ENCODE assay signal across 9 mouse cellular contexts in the genomic region with DNA sequence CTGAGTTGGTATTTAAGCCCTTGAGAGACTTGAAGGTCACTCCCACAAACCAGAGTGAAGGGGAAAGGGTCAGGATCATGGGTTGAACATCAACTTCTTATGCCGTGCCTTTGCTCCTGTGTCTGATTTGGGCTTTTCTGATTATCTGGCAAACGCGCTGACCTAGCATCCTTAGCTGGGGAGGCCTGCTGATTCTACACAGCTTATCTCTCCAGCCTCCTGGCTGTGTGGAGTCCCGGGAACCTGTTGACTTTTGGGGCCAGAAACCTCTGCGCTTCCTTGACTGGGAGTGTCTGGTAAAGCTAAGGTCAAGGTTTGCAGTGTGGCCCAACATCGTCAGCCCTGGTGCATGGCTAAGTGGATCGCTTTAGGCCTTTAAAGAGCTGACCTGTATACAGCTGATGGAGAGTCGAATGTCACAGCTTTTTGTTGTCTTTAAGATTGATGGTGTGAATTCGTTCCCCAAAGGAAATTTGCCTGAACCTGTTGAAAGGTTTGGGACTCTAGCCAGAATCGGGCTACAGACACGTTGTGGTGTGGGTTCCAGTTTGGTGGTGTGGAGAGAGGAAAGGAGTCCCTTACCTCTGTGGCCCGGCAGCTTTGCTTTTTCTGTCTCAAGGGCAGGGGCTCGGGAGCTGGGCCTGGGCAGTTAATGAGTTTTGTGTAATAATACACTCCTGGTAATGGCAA. TPM values are rescaled to one million over a fixed set of nuclear protein-coding genes. Genes with fewer than 3 reads are reported as not detected.
DNase-seq lines count a peak whose midpoint lies in the region; ATAC-seq and TF ChIP-seq lines count a peak whose summit lies in the region.
"Had no signal": no experiment of that assay in that cellular context is flagged by ENCODE, and none has a peak within 500 bp of the region (broad histone marks: within the 10 kb centered on the region; RNA-seq: fewer than 3 reads in every experiment).

No protein-coding gene starts in this region.

- 33% methylated on average over 13 of the region's 13 CpGs for WGBS in heart, embryonic 14.5 days
- WGBS in liver, postnatal 0 days (ENCODE audit: insufficient replicate concordance), result 40% methylated on average over 13 of the region's 13 CpGs

- peaks cover 27 to 35% of the 10 kb centered on the region in 2 experiments for H3K4me1 ChIP-seq in heart, embryonic 14.5 days (ENCODE audit: control insufficient read depth in 2 of 2, insufficient read depth in 2 of 2, low read length in 2 of 2)
- H3K4me1 ChIP-seq in liver, postnatal 0 days (ENCODE audit: insufficient read depth), result peaks cover 23% of the 10 kb centered on the region

- ATAC-seq in heart, embryonic 14.5 days (ENCODE audit: insufficient number of reproducible peaks, insufficient read depth, low FRiP score, low read depth), result no peak
- no peak for ATAC-seq in liver, postnatal 0 days

- H3K36me3 ChIP-seq in heart, embryonic 14.5 days (ENCODE audit: control insufficient read depth, insufficient read depth, low read length), result no peaks in the 10 kb centered on the region
- no peaks in the 10 kb centered on the region; the same call in 1 of the 2 replicates for H3K36me3 ChIP-seq in liver, postnatal 0 days (replicated peaks; ENCODE audit: insufficient read depth, low read length)

- peak overlapping the region; percentile 9 to 30; a peak in 1 of 4 replicates for H3K27ac ChIP-seq in heart, embryonic 14.5 days (replicated peaks in 1 of 2; ENCODE audit: control insufficient read depth in 1 of 2, insufficient read depth in 1 of 2, low read depth in 2 of 2, low read length in 2 of 2)
- no peak overlapping the region for H3K27ac ChIP-seq in liver, postnatal 0 days (ENCODE audit: low read depth)

- peak; percentile 3; the same call in 1 of the 2 replicates for TF ChIP-seq EP300 in liver, postnatal 0 days (IDR thresholded peaks at IDR 0.05; ENCODE audit: low read depth)

- no peak for DNase-seq in heart, adult 18-20 months
- DNase-seq in c-Kit-positive CD71-positive TER-119-negative erythroid progenitor cells, embryonic 14.5 days (ENCODE audit: low read depth), result peak; percentile 33
- peak; percentile 48 for DNase-seq in induced T-regulatory cell, adult 2 months (ENCODE audit: low read depth)
- DNase-seq in liver, postnatal 0 days, result no peak
- DNase-seq in ovary, adult 18-20 months (ENCODE audit: low spot score), result no peak
- DNase-seq in adipocyte (ENCODE audit: low spot score), result no peak
- DNase-seq in left cerebral cortex, adult 18-20 months (ENCODE audit: low spot score in 2 of 2), result no peak
- DNase-seq: gastrocnemius, postnatal 25 days had no signal

- H3K27me3 ChIP-seq in heart, embryonic 14.5 days (ENCODE audit: control insufficient read depth, insufficient read depth, low read length), result no peaks in the 10 kb centered on the region
- no peaks in the 10 kb centered on the region for H3K27me3 ChIP-seq in liver, postnatal 0 days (ENCODE audit: insufficient read depth, low read length)

- H3K9ac ChIP-seq in heart, embryonic 14.5 days (ENCODE audit: low read length), result peak overlapping the region; percentile 39; the same call in 1 of the 2 replicates
- no peak overlapping the region for H3K9ac ChIP-seq in liver, postnatal 0 days (replicated peaks)

- H3K4me2 ChIP-seq in heart, embryonic 14.5 days (ENCODE audit: low read length), result no peak overlapping the region
- peak overlapping the region; percentile 23; the same call in 1 of the 2 replicates for H3K4me2 ChIP-seq in liver, postnatal 0 days (ENCODE audit: low read depth, low read length)

- H3K9me3 ChIP-seq in heart, embryonic 14.5 days (ENCODE audit: control insufficient read depth, low read length), result no peaks in the 10 kb centered on the region
- no peaks in the 10 kb centered on the region for H3K9me3 ChIP-seq in liver, postnatal 0 days (ENCODE audit: low read length)

- no peak for TF ChIP-seq CTCF in liver, postnatal 0 days (IDR thresholded peaks at IDR 0.05; ENCODE audit: low read depth)

- no peak overlapping the region for H3K4me3 ChIP-seq in heart, embryonic 14.5 days (ENCODE audit: control insufficient read depth in 1 of 2, insufficient read depth in 1 of 2, low read depth in 1 of 2, low read length in 2 of 2)
- no peak overlapping the region for H3K4me3 ChIP-seq in liver, postnatal 0 days (ENCODE audit: low read depth, low read length)

RNA-seq across cellular contexts. Expression of gene Slc43a2, which starts 3.8 kb away (rescaled TPM):
- polyA plus RNA-seq in heart, embryonic 14.5 days (2014; fragmentation: Nextera tagmentation; extraction: Ambion mirVana), result 1.9 and 2.7 TPM in 2 replicates
- total RNA-seq in heart, adult 18-20 months (2021), result 10 to 100 TPM; 16.2 to 17.3 TPM
- 5.9 and 7.2 TPM in 2 replicates for polyA plus RNA-seq in liver, postnatal 0 days (2015; fragmentation: Nextera tagmentation; extraction: Ambion mirVana)
- total RNA-seq in left cerebral cortex, adult 18-20 months (2021), result 10 to 100 TPM; 49.9 to 50.9 TPM

RNA-seq across cellular contexts. Expression of gene Scarf1, which starts 21.9 kb away (rescaled TPM):
- polyA plus RNA-seq in heart, embryonic 14.5 days (2014; fragmentation: Nextera tagmentation; extraction: Ambion mirVana), result 9.7 and 11.3 TPM in 2 replicates
- total RNA-seq in heart, adult 18-20 months (2021), result 1 to 10 TPM; 6.6 to 6.8 TPM
- polyA plus RNA-seq in liver, postnatal 0 days (2015; fragmentation: Nextera tagmentation; extraction: Ambion mirVana), result 3.1 TPM in 2 replicates
- total RNA-seq in left cerebral cortex, adult 18-20 months (2021), result 1 to 10 TPM; 1.1 to 1.2 TPM

RNA-seq across cellular contexts. Expression of gene Rilp, which starts 25.4 kb away (rescaled TPM):
- 5.7 and 6.4 TPM in 2 replicates for polyA plus RNA-seq in heart, embryonic 14.5 days (2014; fragmentation: Nextera tagmentation; extraction: Ambion mirVana)
- 10 to 100 TPM; 46.5 to 48.2 TPM for total RNA-seq in heart, adult 18-20 months (2021)
- 13.2 and 13.4 TPM in 2 replicates for polyA plus RNA-seq in liver, postnatal 0 days (2015; fragmentation: Nextera tagmentation; extraction: Ambion mirVana)
- total RNA-seq in left cerebral cortex, adult 18-20 months (2021), result 1 to 10 TPM; 1.6 to 1.8 TPM

RNA-seq across cellular contexts. Expression of gene Prpf8, which starts 48.6 kb away (rescaled TPM):
- 46.8 and 48.2 TPM in 2 replicates for polyA plus RNA-seq in heart, embryonic 14.5 days (2014; fragmentation: Nextera tagmentation; extraction: Ambion mirVana)
- total RNA-seq in heart, adult 18-20 months (2021), result 10 to 100 TPM; 86.5 to 92.7 TPM
- polyA plus RNA-seq in liver, postnatal 0 days (2015; fragmentation: Nextera tagmentation; extraction: Ambion mirVana), result 12.1 and 13.9 TPM in 2 replicates
- total RNA-seq in left cerebral cortex, adult 18-20 months (2021), result 100 to 1,000 TPM; 128 to 134 TPM

RNA-seq across cellular contexts. Expression of gene Pitpna, which starts 52.6 kb away (rescaled TPM):
- 76.7 and 83.2 TPM in 2 replicates for polyA plus RNA-seq in heart, embryonic 14.5 days (2014; fragmentation: Nextera tagmentation; extraction: Ambion mirVana)
- total RNA-seq in heart, adult 18-20 months (2021), result 100 to 1,000 TPM in 1 of 2 experiments, 10 to 100 TPM in 1; 98.2 to 107 TPM
- polyA plus RNA-seq in liver, postnatal 0 days (2015; fragmentation: Nextera tagmentation; extraction: Ambion mirVana), result 30.1 and 36.7 TPM in 2 replicates
- 100 to 1,000 TPM; 330 to 343 TPM for total RNA-seq in left cerebral cortex, adult 18-20 months (2021)

Comparison
In these comparisons a context has a peak if more than half of its experiments do, and no peak if none do; other contexts are left out.
1. DNase-seq: peak in c-Kit-positive CD71-positive TER-119-negative erythroid progenitor cells, embryonic 14.5 days (single experiment) and induced T-regulatory cell, adult 2 months (single experiment); none in heart, adult 18-20 months (0 of 2), liver, postnatal 0 days (single experiment), ovary, adult 18-20 months (single experiment), adipocyte (single experiment) and left cerebral cortex, adult 18-20 months (0 of 2).
2. RNA of gene Rilp, which starts 25.4 kb away (total RNA-seq): 46.5 to 48.2 TPM in heart, adult 18-20 months; 1.6 to 1.8 TPM in left cerebral cortex, adult 18-20 months; every median in the first group is over 10 times any median in the second.